ENCODE assay signal across 12 mouse cellular contexts in genomic region chr7:123385693-123386407, GRCm38 (mm10). TPM values are rescaled to one million over a fixed set of nuclear protein-coding genes. Genes with fewer than 3 reads are reported as not detected.
A peak's percentile ranks its signal among the peaks of the same experiment; 100 is the strongest.
DNase-seq lines count a peak whose midpoint lies in the region; ATAC-seq and TF ChIP-seq lines count a peak whose summit lies in the region.
"Had no signal": no experiment of that assay in that cellular context is flagged by ENCODE, and none has a peak within 500 bp of the region (broad histone marks: within the 10 kb centered on the region; RNA-seq: fewer than 3 reads in every experiment).

No protein-coding gene starts in this region.

- H3K9me3 ChIP-seq in intestine, embryonic 16.5 days (ENCODE audit: control insufficient read depth, low read length) = no peaks in the 10 kb centered on the region
- no peaks in the 10 kb centered on the region for H3K9me3 ChIP-seq in lung, embryonic 15.5 days
- no peaks in the 10 kb centered on the region for H3K9me3 ChIP-seq in midbrain, embryonic 16.5 days (replicated peaks; ENCODE audit: control insufficient read depth, low read length, poor library complexity, severe bottlenecking)
- H3K9me3 ChIP-seq: limb, embryonic 12.5 days; midbrain, embryonic 10.5 days had no signal

- no peak overlapping the region for H3K9ac ChIP-seq in intestine, embryonic 16.5 days (ENCODE audit: low read depth, low read length)
- no peak overlapping the region for H3K9ac ChIP-seq in lung, embryonic 15.5 days
- no peak overlapping the region for H3K9ac ChIP-seq in midbrain, embryonic 16.5 days (ENCODE audit: low read depth, low read length)
- H3K9ac ChIP-seq: limb, embryonic 12.5 days had no signal

- no peaks in the 10 kb centered on the region for H3K36me3 ChIP-seq in intestine, embryonic 16.5 days (ENCODE audit: control insufficient read depth, insufficient read depth, low read length)
- H3K36me3 ChIP-seq in lung, embryonic 15.5 days = no peaks in the 10 kb centered on the region
- H3K36me3 ChIP-seq in midbrain, embryonic 16.5 days (ENCODE audit: control insufficient read depth, insufficient read depth, low read length) = peaks cover 11% of the 10 kb centered on the region

- CTCF ChIA-PET in Patski (lab: Charles Lee) = interaction anchor here (2.3 to 2.7 kb wide), 2 partner anchors 13 to 14 kb away, joined by 8 to 13 read pairs; no protein-coding TSS in a partner anchor

- ATAC-seq in Patski = peak; percentile 87
- ATAC-seq in intestine, embryonic 16.5 days = peak; percentile 90
- ATAC-seq in lung, embryonic 15.5 days (ENCODE audit: borderline replicate concordance, extremely low read depth, low FRiP score, low TSS enrichment) = peak; percentile 35; the same call in 1 of the 2 replicates
- ATAC-seq in midbrain, embryonic 16.5 days = no peak

- 53% methylated on average over 11 of the region's 11 CpGs for WGBS in intestine, embryonic 16.5 days
- 50% methylated on average over 11 of the region's 11 CpGs for WGBS in lung, embryonic 15.5 days
- WGBS in midbrain, embryonic 16.5 days = 90% methylated on average over 11 of the region's 11 CpGs

- in situ Hi-C loops in Patski (cut with MboI; ENCODE audit: low pct_unique_long_range_greater_than_20kb) = loop anchor here (5.0 kb wide), 1 partner anchor 179 kb away; no protein-coding TSS in a partner anchor

- H3K4me3 ChIP-seq in intestine, embryonic 16.5 days (ENCODE audit: low read length) = no peak overlapping the region
- no peak overlapping the region for H3K4me3 ChIP-seq in lung, embryonic 15.5 days
- no peak overlapping the region for H3K4me3 ChIP-seq in midbrain, embryonic 16.5 days (ENCODE audit: low read depth, low read length)
- H3K4me3 ChIP-seq: limb, embryonic 12.5 days; midbrain, embryonic 10.5 days had no signal

- peak overlapping the region; percentile 67 for H3K27ac ChIP-seq in intestine, embryonic 16.5 days (ENCODE audit: low read length)
- peak overlapping the region; percentile 69 for H3K27ac ChIP-seq in lung, embryonic 15.5 days
- H3K27ac ChIP-seq in midbrain, embryonic 16.5 days (ENCODE audit: low read length) = no peak overlapping the region
- H3K27ac ChIP-seq: limb, embryonic 12.5 days; midbrain, embryonic 10.5 days had no signal

- no peaks in the 10 kb centered on the region for H3K27me3 ChIP-seq in Patski
- no peaks in the 10 kb centered on the region for H3K27me3 ChIP-seq in intestine, embryonic 16.5 days (replicated peaks; ENCODE audit: control insufficient read depth, insufficient read depth, low read length)
- H3K27me3 ChIP-seq in lung, embryonic 15.5 days = no peaks in the 10 kb centered on the region
- no peaks in the 10 kb centered on the region for H3K27me3 ChIP-seq in midbrain, embryonic 16.5 days (ENCODE audit: control insufficient read depth, insufficient read depth, low read depth, low read length)
- H3K27me3 ChIP-seq: CH12.LX; limb, embryonic 12.5 days had no signal

- POLR2A ChIA-PET in Patski (lab: Charles Lee) = interaction anchor here (1.2 kb wide), 1 partner anchor 57 kb away, joined by 3 read pairs; no protein-coding TSS in a partner anchor

- peaks cover 6% of the 10 kb centered on the region; the same call in 1 of the 2 replicates for H3K4me1 ChIP-seq in intestine, embryonic 16.5 days (ENCODE audit: control insufficient read depth, insufficient read depth, low read length)
- H3K4me1 ChIP-seq in lung, embryonic 15.5 days = no peaks in the 10 kb centered on the region
- no peaks in the 10 kb centered on the region for H3K4me1 ChIP-seq in midbrain, embryonic 16.5 days (ENCODE audit: control insufficient read depth, insufficient read depth, low read length)
- H3K4me1 ChIP-seq: limb, embryonic 12.5 days; midbrain, embryonic 10.5 days had no signal

- 0 out of 2 replicates have a peak overlapping the region, but pooled peaks have one; percentile 24 for H3K4me2 ChIP-seq in intestine, embryonic 16.5 days (ENCODE audit: low read depth, low read length)
- no peak overlapping the region for H3K4me2 ChIP-seq in lung, embryonic 15.5 days
- no peak overlapping the region for H3K4me2 ChIP-seq in midbrain, embryonic 16.5 days (ENCODE audit: low read length)
- H3K4me2 ChIP-seq: limb, embryonic 12.5 days had no signal

- no peak for DNase-seq in Patski (ENCODE audit: low read depth, low spot score)
- peak; percentile 53 to 74 for DNase-seq in kidney, postnatal 25 days
- DNase-seq in left cerebral cortex, adult 8-10 months (ENCODE audit: low spot score in 2 of 2) = no peak
- DNase-seq in adipocyte (ENCODE audit: low spot score) = no peak
- no peak for DNase-seq in right cerebral cortex, adult 2 months (ENCODE audit: low spot score in 2 of 2)
- DNase-seq: heart, postnatal 4 days had no signal

- no peak for TF ChIP-seq CTCF in Patski (IDR thresholded peaks at IDR 0.05)

RNA-seq across cellular contexts. Expression of gene Arhgap17, which starts 16.1 kb away (rescaled TPM):
- polyA plus RNA-seq in Patski (2021) = 27.4 TPM
- 21.8 and 23.6 TPM in 2 replicates for polyA plus RNA-seq in intestine, embryonic 16.5 days (2015; fragmentation: Nextera tagmentation; extraction: Ambion mirVana)
- 16.7 and 18.5 TPM in 2 replicates for polyA plus RNA-seq in lung, embryonic 15.5 days (2015; fragmentation: Nextera tagmentation; extraction: Ambion mirVana)
- 10 to 100 TPM; 13.8 to 23.7 (median 20.0) TPM for total RNA-seq in left cerebral cortex, adult 8-10 months (2022)
- 8.3 and 8.9 TPM in 2 replicates for polyA plus RNA-seq in midbrain, embryonic 16.5 days (2015; fragmentation: Nextera tagmentation; extraction: Ambion mirVana)

RNA-seq across cellular contexts. Expression of gene Lcmt1, which starts 16.3 kb away (rescaled TPM):
- 40.4 TPM for polyA plus RNA-seq in Patski (2021)
- 43.1 and 47.0 TPM in 2 replicates for polyA plus RNA-seq in intestine, embryonic 16.5 days (2015; fragmentation: Nextera tagmentation; extraction: Ambion mirVana)
- polyA plus RNA-seq in lung, embryonic 15.5 days (2015; fragmentation: Nextera tagmentation; extraction: Ambion mirVana) = 46.2 and 48.5 TPM in 2 replicates
- total RNA-seq in left cerebral cortex, adult 8-10 months (2022) = 10 to 100 TPM; 78.5 to 85.2 (median 82.0) TPM
- polyA plus RNA-seq in midbrain, embryonic 16.5 days (2015; fragmentation: Nextera tagmentation; extraction: Ambion mirVana) = 110 and 117 TPM in 2 replicates

Comparison
In these comparisons a context has a peak if more than half of its experiments do, and no peak if none do; other contexts are left out.
1. DNase-seq: peak in kidney, postnatal 25 days (2 of 2); none in Patski (single experiment), left cerebral cortex, adult 8-10 months (0 of 2), adipocyte (single experiment) and right cerebral cortex, adult 2 months (0 of 2).